Comparison of ENCODE assay signal across 10 mouse cellular contexts in genomic region chr4:153188504-153189031, GRCm38 (mm10).
DNase-seq lines count a peak whose midpoint lies in the region; ATAC-seq lines count a peak whose summit lies in the region.
"Had no signal": no experiment of that assay in that cellular context is flagged by ENCODE, and none has a peak within 500 bp of the region (broad histone marks: within the 10 kb centered on the region; RNA-seq: fewer than 3 reads in every experiment).

No protein-coding gene starts in this region.

- peak overlapping the region; percentile 38 for H3K4me2 ChIP-seq in neural tube, embryonic 11.5 days (ENCODE audit: low read depth)
- H3K4me2 ChIP-seq: lung, embryonic 15.5 days had no signal

- no peaks in the 10 kb centered on the region for H3K9me3 ChIP-seq in neural tube, embryonic 11.5 days (ENCODE audit: control insufficient read depth, low read length)
- H3K9me3 ChIP-seq in limb, embryonic 10.5 days (replicated peaks): no peaks in the 10 kb centered on the region
- H3K9me3 ChIP-seq: lung, embryonic 15.5 days had no signal

- H3K27ac ChIP-seq in neural tube, embryonic 11.5 days (ENCODE audit: low read depth, low read length): no peak overlapping the region
- H3K27ac ChIP-seq in limb, embryonic 10.5 days: no peak overlapping the region
- H3K27ac ChIP-seq: lung, embryonic 15.5 days had no signal

- H3K4me3 ChIP-seq in neural tube, embryonic 11.5 days (ENCODE audit: low read depth, low read length): 0 out of 2 replicates have a peak overlapping the region, but pooled peaks have one; percentile 15
- H3K4me3 ChIP-seq in limb, embryonic 10.5 days: peak overlapping the region; percentile 36
- H3K4me3 ChIP-seq: lung, embryonic 15.5 days had no signal

- no peaks in the 10 kb centered on the region for H3K36me3 ChIP-seq in neural tube, embryonic 11.5 days (ENCODE audit: control insufficient read depth, insufficient read depth, low read length)
- no peaks in the 10 kb centered on the region for H3K36me3 ChIP-seq in limb, embryonic 10.5 days
- H3K36me3 ChIP-seq: lung, embryonic 15.5 days had no signal

- 1% methylated on average over 17 of the region's 17 CpGs for WGBS in neural tube, embryonic 11.5 days
- WGBS in limb, embryonic 10.5 days: 1% methylated on average over 17 of the region's 17 CpGs

- H3K27me3 ChIP-seq in neural tube, embryonic 11.5 days (ENCODE audit: control insufficient read depth, insufficient read depth, low read length): no peaks in the 10 kb centered on the region
- peaks cover 20% of the 10 kb centered on the region; the same call in 1 of the 2 replicates for H3K27me3 ChIP-seq in limb, embryonic 10.5 days (ENCODE audit: low read depth, poor library complexity, severe bottlenecking)
- H3K27me3 ChIP-seq: lung, embryonic 15.5 days had no signal

- peak; percentile 21 for DNase-seq in embryo, embryonic 10 days (ENCODE audit: low spot score)
- DNase-seq in embryo, embryonic 9.5 days (ENCODE audit: extremely low spot score): no peak
- peak; percentile 52 for DNase-seq in neural tube, embryonic 11.5 days (ENCODE audit: low spot score)
- no peak for DNase-seq in neural tube, embryonic 10.5 days (ENCODE audit: extremely low spot score, low spot score)
- no peak for DNase-seq in limb, embryonic 10.5 days (ENCODE audit: low spot score)
- no peak for DNase-seq in gastrocnemius, postnatal 36 days
- DNase-seq: cerebellum, adult 8-10 months had no signal

- no peak overlapping the region for H3K9ac ChIP-seq in neural tube, embryonic 11.5 days (ENCODE audit: low read length)
- H3K9ac ChIP-seq: lung, embryonic 15.5 days had no signal

- 0 out of 2 replicates have a peak, but pooled peaks cover 3% of the 10 kb centered on the region for H3K4me1 ChIP-seq in neural tube, embryonic 11.5 days (ENCODE audit: control insufficient read depth, insufficient read depth, low read length)
- peaks cover 40% of the 10 kb centered on the region for H3K4me1 ChIP-seq in limb, embryonic 10.5 days
- H3K4me1 ChIP-seq: lung, embryonic 15.5 days had no signal

- intact Hi-C loops in gastrocnemius, postnatal 36 days (cut with DNase I): no loop called here

- ATAC-seq in neural tube, embryonic 11.5 days (ENCODE audit: insufficient read depth, low FRiP score, low TSS enrichment): peak; percentile 65
- ATAC-seq in granulocyte monocyte progenitor cell, adult 5-6 weeks (replicated peaks; ENCODE audit: poor library complexity, severe bottlenecking): no peak
- ATAC-seq in monocyte, adult 5-6 weeks (replicated peaks; ENCODE audit: insufficient number of reproducible peaks, low FRiP score, low TSS enrichment, poor library complexity, severe bottlenecking): no peak

Comparison
In these comparisons a context has a peak if more than half of its experiments do, and no peak if none do; other contexts are left out.
1. DNase-seq: peak in embryo, embryonic 10 days (single experiment) and neural tube, embryonic 11.5 days (single experiment); none in embryo, embryonic 9.5 days (single experiment), neural tube, embryonic 10.5 days (single experiment), limb, embryonic 10.5 days (single experiment) and gastrocnemius, postnatal 36 days (0 of 2).